Mouse (Mus musculus) gastrocnemius, postnatal 4 days (tissue): ENCODE measurements around the gene Set. TPM values are rescaled to one million over a fixed set of nuclear protein-coding genes. Genes with fewer than 3 reads are reported as not detected.
"Not testable (repeated sequence)": the region's sequence is repeated elsewhere in the genome, so short reads cannot be mapped to it uniquely, and the experiment has no call there.

Experiments used
- DNase-seq, 2 experiments: peaks; one replicate each; pipeline ENCODE4 v3.0.0; 2021 to 2022; ENCODE audit warnings: low spot score in 2 of 2, mixed read lengths in 2 of 2
- long read RNA-seq, 2 experiments: library from polyadenylated mRNA; stranded (forward); transcript quantifications; one replicate each; pipeline ENCODE4 v2.0.0; 2021
- total RNA-seq, 2 experiments: library from RNA; stranded (reverse); gene quantifications; 2 replicates each; pipeline ENCODE4 v1.2.3; 2021

Gene Set
- 100 to 1,000 TPM; 155 to 163 TPM for total RNA-seq
- long read RNA-seq, experiment 1, transcript Set-202 (8 exons, 2,824 nt) = minor isoform, 9 of 146 reads
- long read RNA-seq, experiment 1, transcript Set-201 (8 exons, 2,834 nt) = major isoform, 124 of 146 reads
- long read RNA-seq, experiment 1, partial matches to known transcripts = 7 of 146 reads
- long read RNA-seq, experiment 1, other reads (novel, unspliced or antisense) = 6 of 146 reads
- long read RNA-seq, experiment 2, transcript Set-202 (8 exons, 2,824 nt) = minor isoform, 13 of 216 reads
- long read RNA-seq, experiment 2, transcript Set-201 (8 exons, 2,834 nt) = major isoform, 178 of 216 reads
- long read RNA-seq, experiment 2, partial matches to known transcripts = 6 of 216 reads
- long read RNA-seq, experiment 2, other reads (novel, unspliced or antisense) = 16 of 216 reads

DNA sequence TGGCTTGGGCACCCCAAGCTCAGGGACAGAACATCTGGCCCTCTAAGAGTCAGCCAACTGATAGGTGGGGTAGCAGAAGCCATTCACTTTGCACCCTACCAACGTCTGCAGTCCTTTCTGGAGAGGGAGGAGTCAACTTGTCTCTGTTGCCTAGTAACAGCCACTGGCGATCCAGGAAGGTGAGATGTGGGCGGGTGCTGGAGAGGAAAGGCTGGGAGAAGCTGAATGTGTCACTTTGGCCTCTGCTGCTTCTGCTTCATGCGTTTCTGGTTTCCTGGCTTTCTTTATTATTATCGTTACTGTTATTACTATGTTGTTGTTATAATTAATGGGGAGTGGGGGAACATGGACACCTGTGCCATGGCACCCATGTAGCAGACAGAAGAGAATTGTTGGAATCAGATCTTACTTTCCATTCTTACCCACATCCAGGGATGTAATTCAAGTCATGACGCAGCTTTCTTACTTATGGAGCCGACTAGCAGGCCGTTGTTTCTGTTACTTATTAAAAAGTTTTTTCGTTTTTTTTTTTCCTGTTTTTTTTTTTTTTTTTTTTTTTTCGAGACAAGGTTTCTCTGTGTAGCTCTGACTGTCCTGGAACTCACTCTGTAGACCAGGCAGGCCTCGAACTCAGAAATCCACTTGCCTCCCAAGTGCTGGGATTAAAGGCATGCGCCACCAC is at the start of gene Set:
TSS of gene Set (plus strand) at position 156 of the 682 bp plus-strand sequence.
- no peak for DNase-seq

DNA sequence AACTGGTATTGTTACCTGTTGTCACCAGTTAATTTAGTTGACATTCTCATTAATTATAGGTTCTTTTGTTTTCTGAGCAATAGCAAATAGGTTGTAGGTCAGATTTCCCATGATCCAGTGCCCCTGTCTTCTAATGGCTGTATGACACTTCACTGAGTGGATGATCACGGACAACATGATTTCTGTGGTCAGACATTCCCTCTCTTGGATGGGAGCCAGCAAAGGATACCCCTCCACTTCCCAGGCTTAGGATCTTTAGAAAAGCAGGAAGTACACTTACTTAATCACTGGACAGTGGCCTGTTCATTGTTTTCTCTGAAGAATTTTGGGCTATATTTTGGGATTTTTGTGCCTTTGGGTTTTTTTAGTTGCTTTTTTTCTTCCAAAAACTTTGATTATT is 48.1 kb upstream of the Set start:
- no peak for DNase-seq

DNA sequence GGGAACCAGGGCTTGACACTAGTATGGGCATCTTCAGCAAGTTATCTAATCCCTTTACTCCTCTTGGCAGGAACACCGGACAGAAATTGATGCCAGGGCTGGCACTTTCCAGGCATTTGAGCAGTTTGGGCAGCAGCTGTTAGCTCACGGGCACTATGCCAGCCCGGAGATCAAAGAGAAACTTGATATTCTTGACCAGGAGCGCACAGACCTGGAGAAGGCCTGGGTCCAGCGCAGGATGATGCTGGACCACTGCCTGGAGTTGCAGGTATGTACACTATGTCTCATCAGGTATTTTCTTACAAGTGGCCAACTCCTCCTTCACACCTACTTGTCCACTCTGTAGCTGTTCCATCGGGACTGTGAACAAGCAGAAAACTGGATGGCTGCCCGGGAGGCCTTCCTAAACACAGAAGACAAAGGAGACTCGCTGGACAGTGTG is 46.3 kb upstream of the Set start:
- peak in 1 of 2 experiments; percentile 64 for DNase-seq

DNA sequence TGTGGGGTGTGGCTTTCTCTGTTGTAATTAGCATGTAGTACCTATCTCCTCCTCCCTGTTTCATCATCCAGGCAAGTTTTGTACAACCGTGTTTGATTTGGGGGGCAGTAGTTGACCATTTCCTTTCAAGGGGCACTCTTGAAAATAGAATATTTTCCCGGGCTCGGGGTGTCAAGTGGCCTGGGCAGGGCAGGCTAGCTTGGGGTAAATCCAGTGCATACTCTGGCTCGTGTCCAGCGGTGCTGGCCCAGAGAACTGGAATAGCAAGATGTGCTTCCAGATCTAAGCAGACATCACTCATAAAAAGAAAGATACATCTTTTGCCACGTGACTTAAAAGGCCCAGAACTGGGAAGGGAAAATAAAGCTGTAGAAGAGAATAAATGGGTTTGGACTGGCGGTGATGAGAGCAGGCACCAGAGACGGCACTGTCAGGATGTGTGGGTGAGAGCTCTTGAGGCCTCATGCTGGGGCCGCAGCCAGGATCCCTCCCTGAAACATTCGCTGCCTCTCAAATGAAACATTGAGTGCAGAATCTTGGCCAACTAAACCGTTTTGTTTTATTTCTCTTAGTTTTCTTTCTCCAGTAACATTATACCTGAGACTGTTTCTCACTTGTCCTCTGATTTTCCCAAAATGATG is 42.7 kb upstream of the Set start:
- DNase-seq = peak in 1 of 2 experiments; percentile 39

DNA sequence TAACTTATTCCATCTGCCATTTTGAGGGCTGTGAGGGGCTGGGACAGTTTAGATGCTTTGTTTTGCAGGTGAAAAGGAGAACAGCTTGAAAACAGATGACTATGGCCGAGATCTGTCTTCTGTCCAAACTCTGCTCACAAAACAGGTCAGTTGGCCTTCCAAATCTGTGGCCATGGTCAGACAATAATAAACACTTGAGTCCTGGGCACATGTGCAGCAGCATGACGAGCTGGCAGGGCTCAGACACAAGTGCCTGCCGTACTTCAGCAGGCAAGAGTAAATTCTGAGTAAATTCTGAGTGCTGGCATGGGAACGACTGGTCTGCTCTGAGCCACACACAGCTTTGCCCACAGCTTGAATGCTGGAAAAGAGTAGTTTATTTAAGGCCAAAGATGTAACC is 31.7 kb upstream of the Set start:
- no peak for DNase-seq

DNA sequence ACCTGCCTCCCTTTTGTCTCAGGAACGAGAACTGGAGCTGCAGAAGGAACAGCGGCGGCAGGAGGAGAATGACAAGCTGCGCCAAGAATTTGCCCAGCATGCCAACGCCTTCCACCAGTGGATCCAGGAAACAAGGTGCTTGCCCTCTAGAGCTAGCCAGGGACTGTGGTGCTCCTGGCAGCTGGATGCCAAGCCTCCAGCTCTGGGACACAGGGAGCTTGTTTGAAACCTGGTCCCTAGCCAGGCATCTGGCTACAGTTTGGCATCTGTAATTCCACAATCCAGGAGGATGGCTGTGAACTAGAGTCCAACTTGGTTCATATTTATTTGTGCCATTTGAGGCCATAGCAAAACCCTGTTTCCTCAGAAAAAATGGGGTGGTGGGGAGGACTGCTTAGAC is 30.2 kb upstream of the Set start:
- DNase-seq = no peak

DNA sequence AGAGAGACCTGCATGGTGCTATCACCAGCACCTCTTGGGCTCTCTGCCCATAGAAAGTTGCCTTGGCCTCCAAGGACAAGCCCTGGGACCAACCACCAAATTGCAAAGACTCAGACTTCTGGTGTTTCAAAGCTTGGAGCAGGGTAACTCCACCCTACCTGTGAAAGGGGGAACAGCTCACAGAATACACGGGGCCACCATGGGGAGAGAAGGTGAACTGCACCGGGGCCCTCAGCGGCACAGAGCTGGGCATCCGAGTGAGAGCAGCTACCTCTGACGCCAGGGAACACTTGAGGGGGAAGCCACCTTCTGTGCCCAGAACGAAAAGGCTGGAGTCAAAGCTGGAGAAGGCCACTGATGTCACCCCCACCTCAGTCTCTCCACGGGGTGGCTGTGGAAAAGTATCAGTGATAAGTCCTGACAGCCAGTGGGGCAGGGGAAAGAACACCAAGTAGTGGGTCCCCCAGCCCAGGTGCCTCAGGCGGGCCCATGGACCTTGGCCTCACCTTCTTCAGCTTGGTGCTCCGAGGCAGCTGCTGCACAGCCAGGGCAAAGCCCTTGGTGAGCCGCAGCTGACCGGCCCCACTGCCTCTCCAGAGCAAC is 24.8 kb upstream of the Set start:
- no peak for DNase-seq

DNA sequence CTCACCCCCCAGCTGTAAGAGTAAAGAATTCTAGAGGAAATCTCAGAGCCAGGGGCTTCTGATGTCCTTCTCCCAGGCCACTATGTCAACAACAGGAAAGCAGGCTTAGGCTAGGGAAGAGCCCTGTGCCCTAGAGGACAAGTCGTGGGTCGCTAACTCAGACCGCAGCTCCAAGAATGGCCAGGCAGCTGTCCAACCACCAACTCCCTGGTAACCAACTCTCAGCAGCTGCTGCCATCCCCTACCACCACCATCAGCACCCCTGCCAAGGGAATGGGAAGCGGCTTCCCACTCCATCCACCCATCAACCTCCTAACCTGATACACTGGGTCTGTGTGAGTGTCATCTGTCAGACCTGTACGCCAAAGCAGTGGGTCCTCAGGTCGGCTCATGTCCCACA is 24.2 kb upstream of the Set start:
- no peak for DNase-seq

DNA sequence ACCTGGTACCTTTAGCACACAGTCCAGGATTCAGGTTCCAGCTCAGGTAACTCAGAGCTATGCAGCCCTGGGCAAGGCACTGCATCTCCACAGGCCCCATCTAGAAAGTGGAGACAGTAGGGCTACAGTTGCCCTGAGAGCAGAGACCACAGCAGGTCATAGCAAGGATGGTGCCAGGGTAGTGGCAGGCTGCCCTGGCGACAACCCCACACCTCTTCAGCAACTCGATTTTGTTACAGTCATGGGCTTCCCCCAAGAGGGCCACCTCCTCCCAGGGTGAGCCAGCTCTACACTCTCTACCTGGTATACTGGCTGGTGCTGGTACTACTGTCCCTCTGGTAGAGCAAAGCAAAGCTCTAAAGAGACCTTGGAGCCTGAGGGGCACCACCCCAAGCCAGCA is 19.4 kb upstream of the Set start:
- DNase-seq = no peak

DNA sequence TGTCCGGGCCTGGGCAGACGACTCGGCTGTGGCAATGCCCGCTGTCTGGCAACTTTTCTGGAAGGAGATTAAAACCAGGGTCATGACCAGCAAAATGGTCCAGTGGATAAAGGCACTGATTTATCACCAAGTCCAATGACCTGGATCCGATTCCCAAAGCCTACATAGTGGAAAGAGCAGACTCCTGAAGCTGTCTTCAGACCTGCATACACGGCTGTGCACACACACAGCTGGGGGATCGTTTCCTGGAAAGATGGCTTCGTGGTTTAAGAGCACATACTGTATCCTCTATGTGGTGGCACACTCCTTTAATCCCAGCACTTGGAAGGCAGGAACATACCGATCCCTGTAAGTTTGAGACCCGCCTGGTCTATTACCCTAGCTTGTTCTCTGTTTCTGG is 18.8 kb upstream of the Set start:
- no peak for DNase-seq

DNA sequence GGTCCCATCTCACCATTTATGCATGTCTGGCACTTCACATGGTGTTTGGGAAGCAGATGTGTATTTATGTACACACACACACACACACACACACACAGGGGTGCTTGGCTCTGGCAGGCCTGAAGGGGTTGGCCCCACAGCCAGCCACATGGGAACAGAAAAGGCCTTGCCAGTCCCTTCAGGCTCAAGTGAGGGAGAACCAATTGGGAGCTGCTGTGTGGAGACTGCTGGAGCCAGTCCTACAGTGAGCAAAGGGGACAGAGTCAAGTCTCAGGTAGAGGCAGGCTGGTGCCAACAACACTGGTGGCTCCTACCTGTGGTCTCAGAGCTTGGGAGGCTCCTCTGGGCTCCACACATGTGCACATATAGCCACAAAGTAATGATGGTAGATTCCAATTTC is 17.5 kb upstream of the Set start:
- no peak for DNase-seq

DNA sequence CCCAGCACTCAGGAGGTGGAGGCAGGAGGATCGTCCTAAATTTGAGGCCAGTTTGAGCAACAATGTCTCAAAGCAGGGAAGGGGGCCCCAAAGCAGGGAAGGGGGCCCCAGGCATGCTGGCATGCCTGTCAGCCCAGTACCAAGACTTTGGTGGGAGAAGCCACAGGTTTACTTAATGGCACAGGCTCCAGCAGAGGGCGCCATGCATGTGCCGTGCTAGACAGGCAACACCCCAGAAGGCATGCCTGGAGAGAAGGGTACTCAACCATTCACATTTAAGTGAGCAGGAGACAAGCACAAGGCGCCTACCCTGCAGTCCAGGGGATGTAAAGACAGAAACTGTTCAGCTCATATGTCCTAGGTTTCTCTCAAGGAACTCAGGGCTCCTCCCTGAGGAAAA is 14.7 kb upstream of the Set start:
- DNase-seq = peak; percentile 76 to 85

DNA sequence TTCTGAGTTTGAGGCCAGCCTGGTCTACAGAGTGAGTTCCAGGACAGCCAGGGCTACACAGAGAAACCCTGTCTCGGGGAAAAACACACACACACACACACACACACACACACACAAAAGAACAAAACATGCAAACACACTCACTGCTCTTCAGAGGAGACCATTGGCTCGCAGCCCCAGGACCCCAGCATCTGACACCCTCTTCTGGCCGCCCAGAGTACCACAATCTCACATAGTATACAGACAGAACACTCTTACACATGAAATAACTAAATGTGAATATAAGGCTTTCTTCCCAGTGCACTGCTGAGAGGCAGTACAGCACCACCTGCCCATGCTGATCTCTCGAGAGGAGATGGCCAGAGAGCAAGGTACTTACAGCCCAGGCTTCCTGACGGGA is 12.6 kb upstream of the Set start:
- DNase-seq = no peak

DNA sequence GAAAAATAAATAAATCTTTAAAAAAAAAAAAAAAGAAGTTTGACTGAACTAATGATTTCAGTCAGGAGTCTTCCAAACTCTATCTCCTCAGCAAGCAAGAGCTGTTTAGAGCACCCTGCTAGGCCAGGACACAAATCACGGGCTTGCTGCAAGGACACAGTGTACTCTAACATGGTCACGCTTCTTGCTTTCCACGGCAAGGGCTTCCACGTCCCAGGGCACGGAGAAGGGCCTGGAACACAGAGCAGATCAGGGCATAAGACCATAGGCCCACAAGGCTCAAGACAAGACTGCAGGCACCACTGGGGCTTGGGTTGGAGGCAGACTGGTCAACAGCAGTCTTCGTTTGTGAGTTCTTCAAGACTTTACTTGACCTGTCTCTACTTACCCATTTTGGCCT is 10.1 kb upstream of the Set start:
- DNase-seq = no peak

DNA sequence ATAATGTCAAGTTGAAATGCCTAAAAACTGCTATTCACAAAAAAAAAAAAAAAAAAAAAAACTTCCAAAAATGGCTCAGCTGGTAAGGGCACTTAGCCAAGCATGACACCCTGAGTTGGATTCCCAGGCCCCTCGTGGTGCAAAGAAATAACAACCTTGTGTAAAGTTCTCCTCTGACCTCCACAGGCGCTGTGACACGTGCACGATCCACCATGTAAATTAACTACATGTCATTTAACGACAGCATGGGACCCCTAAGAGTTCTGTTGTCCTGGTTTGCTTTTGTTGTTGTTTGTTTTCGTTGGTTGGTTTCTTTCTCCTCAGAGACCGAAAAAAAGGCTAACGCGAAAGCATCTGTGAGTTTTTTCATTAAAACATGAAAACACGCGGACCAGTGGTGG is 9.1 kb upstream of the Set start:
- no peak for DNase-seq

DNA sequence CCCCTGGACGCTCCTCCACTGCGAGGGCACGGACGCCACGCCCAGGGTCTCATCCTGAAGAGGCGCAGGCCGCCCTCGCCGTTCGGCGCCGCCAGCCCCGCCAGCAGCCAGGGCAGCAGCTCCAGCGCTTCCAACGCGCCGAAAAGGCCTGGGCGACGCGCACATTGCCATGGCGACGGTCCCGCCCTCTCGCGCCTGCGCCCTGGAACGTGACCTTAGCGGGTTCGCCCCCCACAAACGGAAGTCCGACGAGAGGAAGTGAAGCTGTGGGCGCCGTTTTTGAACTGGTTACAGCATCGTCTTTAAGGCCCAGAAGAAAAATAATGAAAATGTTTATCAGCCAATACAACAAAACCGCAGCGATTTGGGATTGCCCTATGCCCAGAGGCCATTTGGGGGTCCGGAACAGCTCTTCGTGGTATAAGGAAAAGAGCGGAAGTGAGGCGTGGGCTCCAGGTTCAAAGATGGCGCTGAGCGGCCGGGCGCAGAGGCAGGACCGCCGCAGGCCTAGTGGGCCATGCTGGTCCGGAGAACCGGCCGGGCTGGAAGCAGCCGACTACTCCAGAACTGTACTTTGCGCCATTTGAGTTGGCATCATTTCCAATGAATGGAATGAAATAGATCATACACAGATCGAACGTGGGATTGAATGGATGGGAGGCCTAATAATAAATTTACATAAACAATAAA is 8.3 kb upstream of the Set start, which contains the start of gene Wdr34:
TSS of gene Wdr34 (minus strand) at position 183 of the 690 bp plus-strand sequence.
- peak; percentile 98 for DNase-seq

DNA sequence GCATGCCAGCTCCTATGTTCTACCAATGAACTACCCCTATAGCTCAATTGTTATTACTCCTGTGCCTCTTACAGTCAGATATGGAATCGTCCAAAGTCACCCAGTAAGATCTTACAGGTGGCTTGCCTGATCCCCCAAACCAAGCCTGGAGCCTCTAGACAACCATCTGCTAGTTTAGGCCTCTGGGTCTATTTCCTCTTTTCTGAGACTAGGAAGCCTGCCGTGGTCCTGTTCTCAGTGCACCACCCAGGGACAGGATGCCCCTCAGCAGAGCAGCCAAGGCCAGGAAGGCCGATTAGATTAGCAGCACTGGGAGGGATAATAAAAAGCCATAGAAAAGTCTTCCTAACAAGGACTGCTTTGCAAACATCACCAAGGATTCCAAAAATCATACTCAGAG is 7.3 kb upstream of the Set start:
- no peak for DNase-seq

DNA sequence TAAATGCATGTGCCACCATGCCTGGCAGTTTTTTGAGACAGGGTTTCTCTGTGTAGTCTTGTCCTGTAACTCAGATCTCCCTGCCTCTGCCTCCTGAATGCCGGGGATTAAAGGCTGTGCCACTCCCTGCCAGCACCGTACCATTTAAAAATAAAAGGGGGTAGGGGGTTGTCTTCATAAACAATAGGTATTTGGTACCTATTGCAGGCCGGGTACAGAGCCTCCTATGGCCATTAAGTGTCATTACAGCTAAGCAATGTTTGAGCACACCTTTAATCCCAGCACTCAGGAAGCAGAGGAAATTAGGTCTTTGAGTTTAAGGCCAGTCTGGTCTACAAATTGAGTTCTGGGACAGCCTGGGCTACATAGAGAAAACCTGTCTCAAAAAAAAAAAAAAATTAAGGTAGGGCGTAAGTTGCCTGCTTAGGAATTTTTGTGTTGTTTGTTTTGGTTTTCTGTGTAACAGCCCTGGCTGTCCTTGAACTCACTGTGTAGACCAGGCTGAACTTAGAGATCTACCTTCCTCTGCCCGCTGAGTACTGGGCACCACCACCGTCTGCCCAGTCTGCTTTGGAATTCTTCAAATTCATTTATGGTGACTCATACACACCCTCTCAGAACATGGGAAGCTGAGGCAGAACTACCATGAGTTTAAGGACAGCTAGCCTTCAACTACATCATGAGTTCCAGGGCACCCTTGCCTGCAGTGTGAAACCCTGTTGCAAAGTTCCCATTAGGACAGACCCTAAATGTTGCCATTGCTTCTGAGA is 5.0 kb upstream of the Set start:
- no peak for DNase-seq

DNA sequence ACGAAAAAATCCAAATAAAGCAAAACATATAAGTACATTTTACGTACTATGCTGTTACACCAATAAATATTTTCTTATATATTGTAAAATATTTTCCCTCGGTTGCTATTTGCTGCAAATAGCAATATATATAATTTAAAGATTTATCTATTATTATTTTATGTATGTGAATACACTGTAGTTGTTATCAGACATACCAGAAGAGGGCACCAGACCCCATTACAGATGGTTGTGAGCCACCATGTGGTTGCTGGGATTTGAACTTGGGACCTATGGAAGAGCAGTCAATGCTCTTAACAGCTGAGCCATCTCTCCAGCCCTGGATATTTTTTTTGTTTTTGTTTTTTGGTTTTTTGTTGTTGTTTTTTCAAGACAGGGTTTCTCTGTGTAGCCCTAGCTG is 1.9 kb upstream of the Set start:
- not testable (repeated sequence) for DNase-seq

DNA sequence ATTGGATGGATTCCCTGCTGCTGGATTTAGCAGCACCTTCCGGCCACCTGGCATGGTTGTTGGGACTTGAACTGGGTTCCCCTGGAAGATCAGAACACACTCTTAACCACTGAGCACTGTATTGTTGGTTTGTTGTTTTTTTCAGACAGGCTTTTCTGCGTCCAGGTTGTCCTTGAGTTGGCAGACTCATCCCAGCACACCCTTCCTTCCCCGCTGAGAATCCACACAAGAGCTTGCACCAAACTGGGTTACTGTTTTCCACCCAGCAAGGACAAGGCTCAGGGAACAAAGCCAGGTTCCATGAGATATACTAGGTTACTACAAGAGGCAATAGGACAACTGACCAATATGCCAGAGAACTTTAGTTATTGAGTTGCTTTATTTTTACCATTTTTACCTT is 442 bp upstream of the Set start:
- no peak for DNase-seq
